Mouse (Mus musculus) thymus, adult 2 months (tissue): ENCODE results near the gene S1pr2.

Experiments used
- CTCF ChIP-seq: fragments of 200-500 bp; IDR thresholded peaks from 2 replicates; pipeline ENCODE4 v1.5.1; 2012; ENCODE audit warnings: mild to moderate bottlenecking, control low read depth, low read length, moderate library complexity, borderline replicate concordance; ENCODE audit not compliant: control insufficient read depth, poor library complexity, insufficient read depth; ENCODE audit errors: extremely low read depth
- POLR2A ChIP-seq: fragments of 200-500 bp; IDR thresholded peaks from 2 replicates; pipeline ENCODE4 v1.6.1; 2012; ENCODE audit warnings: mild to moderate bottlenecking, low read length, control low read depth, moderate library complexity; ENCODE audit not compliant: control insufficient read depth, poor library complexity, insufficient read depth; ENCODE audit errors: extremely low read depth

DNA sequence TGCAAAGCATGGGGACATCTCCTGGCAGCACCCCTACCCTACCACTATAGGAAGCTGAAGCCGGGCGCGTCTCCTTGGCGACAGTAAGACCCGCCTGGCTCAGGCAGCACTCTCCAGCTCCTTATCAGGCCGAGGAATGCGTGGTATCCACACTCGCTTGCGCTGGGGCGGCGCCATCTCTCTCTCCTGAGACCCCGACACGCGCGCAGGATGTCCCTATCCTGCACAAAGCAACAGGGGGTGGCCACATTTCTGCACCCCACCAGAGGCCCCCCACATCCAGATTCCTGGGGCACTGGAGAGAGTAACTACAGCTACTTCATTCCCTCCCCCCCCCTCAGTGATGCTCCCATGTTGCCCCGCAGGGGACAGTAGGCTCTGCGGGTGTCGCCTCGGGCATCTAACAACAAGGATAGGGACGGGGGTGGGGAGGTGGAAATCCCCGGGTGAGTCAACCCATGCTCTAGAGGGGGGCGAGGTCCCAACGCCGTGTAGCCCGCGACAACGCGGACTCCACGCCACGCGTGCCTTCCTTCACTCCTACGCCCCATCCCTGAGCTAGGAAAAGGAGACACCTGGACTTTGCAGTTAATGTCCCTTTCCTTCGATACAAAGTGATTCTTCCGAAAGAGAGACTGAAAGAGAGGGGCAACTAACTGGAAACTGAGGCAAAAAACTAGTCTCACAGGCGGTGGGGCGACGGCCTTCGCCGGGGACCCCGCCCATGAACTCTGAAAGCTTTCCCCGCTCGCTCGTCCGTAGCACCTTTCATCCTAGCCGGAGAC is 958 bp downstream of the S1pr2 start:
- TF ChIP-seq CTCF (0 out of 2 replicates have a peak, but pooled peaks have one; percentile 11), POLR2A (no peak)
